Mouse (Mus musculus) kidney, embryonic 15.5 days (tissue): Measurements from ENCODE around the gene Tesk2. TPM values are rescaled to one million over a fixed set of nuclear protein-coding genes. Genes with fewer than 3 reads are reported as not detected.
"Not testable (repeated sequence)": the region's sequence is repeated elsewhere in the genome, so short reads cannot be mapped to it uniquely, and the experiment has no call there.

Experiments
- ATAC-seq: fragments of 200-750 bp; cut with Nextera tagmentation; replicated peaks from 2 replicates; pipeline ENCODE4 v1.8.0; 2017; ENCODE audit warnings: moderate TSS enrichment; ENCODE audit not compliant: low FRiP score
- H3K27ac ChIP-seq: fragments of 300-500 bp; sonication (generic); 2 replicates; pipeline ENCODE4 v1.5.1; 2015; ENCODE audit warnings: mild to moderate bottlenecking, inconsistent platforms
- H3K27me3 ChIP-seq: fragments of 300-500 bp; sonication (generic); 2 replicates; pipeline ENCODE4 v1.6.1; 2015; ENCODE audit warnings: inconsistent platforms
- H3K36me3 ChIP-seq: fragments of 300-500 bp; sonication (generic); 2 replicates; pipeline ENCODE4 v1.6.1; 2015; ENCODE audit warnings: inconsistent platforms
- H3K4me1 ChIP-seq: fragments of 300-500 bp; sonication (generic); 2 replicates; pipeline ENCODE4 v1.6.1; 2015; ENCODE audit warnings: inconsistent platforms
- H3K4me2 ChIP-seq: fragments of 300-500 bp; sonication (generic); 2 replicates; pipeline ENCODE4 v1.6.1; 2015; ENCODE audit warnings: moderate library complexity, mild to moderate bottlenecking, inconsistent platforms
- H3K4me3 ChIP-seq: fragments of 300-500 bp; sonication (generic); replicated peaks from 2 replicates; pipeline ENCODE4 v1.5.1; 2015; ENCODE audit warnings: mild to moderate bottlenecking, inconsistent platforms
- H3K9ac ChIP-seq: fragments of 300-500 bp; sonication (generic); 2 replicates; pipeline ENCODE4 v1.6.1; 2015; ENCODE audit warnings: mild to moderate bottlenecking, inconsistent platforms
- H3K9me3 ChIP-seq: fragments of 300-500 bp; sonication (generic); replicated peaks from 2 replicates; pipeline ENCODE4 v1.6.1; 2016; ENCODE audit warnings: inconsistent platforms
- WGBS: fragments of 180-500 bp; shearing (Covaris S2); methylation state at CpG from one replicate; pipeline ENCODE4 v1.1.7; 2015; ENCODE audit warnings: mixed read lengths; 5-methylcytosine and 5-hydroxymethylcytosine counted together
- polyA plus RNA-seq: library from polyadenylated mRNA; unstranded; fragments of >200 nt; fragmentation: Nextera tagmentation; extraction: Ambion mirVana; gene quantifications from 2 replicates; pipeline ENCODE4 v1.2.1, GENCODE M21; 2015

The Tesk2 gene
- polyA plus RNA-seq, result 7.6 and 7.7 TPM in 2 replicates

DNA sequence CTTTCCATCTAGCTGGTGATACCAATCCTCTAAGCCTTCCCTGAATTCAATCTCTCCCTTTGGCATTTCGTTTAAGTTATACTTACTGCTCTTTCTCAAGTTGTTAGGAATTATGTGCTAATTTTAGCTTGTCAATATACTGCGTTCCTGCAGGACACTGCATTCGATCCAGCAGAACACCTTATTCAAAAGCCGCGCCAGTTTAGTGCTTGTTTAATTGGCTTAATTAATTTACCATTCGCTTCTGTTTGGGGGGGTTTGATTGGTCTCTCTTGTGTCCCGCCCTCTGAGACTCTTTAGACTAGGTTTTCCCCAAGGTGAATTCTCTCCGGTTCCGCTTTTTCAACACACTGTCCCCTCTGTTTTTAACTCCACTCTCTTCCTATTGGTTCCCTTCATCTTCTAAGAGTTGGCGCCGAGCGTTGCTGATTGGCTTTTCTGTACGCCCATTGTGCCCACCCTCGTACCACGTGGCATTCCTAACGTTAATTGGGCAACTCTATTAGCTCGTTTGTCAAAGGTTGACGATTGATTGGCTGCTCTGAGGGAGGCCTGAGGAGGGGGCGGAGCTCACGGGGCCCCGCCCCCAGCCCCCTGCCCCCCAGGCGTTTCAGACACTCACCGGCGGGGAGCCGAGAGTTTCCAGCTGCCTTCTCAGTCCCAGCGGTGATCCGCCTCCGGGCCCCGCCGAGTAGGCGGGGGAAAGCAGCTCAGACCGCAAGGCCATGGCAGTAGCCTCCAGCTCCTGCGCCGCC, at the start of gene Tesk2:
Gene Tesk2, plus strand, starts transcription at position 606 of the 755 bp plus-strand sequence.
- Histone ChIP-seq H3K4me3 (peak within 1 kb of the TSS; percentile 66), H3K27ac (peak within 1 kb of the TSS; percentile 89), H3K36me3 (peaks cover 2% of the 10 kb centered on the region; the same call in 1 of the 2 replicates), H3K9me3 (no peaks in the 10 kb centered on the region), H3K27me3 (no peaks in the 10 kb centered on the region), H3K9ac (peak within 1 kb of the TSS; percentile 66), H3K4me1 (peaks cover 16% of the 10 kb centered on the region), H3K4me2 (peak within 1 kb of the TSS; percentile 77)
- WGBS, result under 1% methylated on average over 34 of the region's 34 CpGs
- peak; percentile 98 for ATAC-seq

DNA sequence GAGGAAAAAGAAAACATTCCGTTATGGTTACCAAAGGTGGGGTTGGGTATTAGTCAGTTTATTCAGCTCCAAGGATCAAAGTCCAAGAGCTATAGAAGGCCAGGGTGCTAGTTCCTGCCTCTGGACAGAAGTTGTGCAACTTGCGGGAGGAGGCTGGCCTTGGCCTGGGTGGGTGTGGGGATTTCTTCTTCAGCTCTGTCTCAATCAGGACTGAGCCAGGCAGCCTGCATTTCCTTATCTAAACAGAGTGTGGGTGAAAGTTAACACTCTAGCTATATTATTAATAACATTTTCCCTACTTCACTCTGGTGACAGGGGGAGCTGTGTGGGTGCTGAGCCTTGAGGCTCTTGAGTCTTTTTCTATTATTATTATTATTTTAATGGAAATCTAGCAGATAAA, 48.0 kb upstream of the Tesk2 start:
- Histone ChIP-seq H3K4me1 (peaks cover 4% of the 10 kb centered on the region; the same call in 1 of the 2 replicates), H3K27ac (no peak overlapping the region), H3K4me2 (no peak overlapping the region), H3K27me3 (no peaks in the 10 kb centered on the region), H3K9ac (no peak overlapping the region), H3K4me3 (no peak overlapping the region), H3K36me3 (no peaks in the 10 kb centered on the region), H3K9me3 (no peaks in the 10 kb centered on the region)
- WGBS, result 40% methylated on average over 2 of the region's 2 CpGs
- no peak; the same call in 1 of the 2 replicates for ATAC-seq

DNA sequence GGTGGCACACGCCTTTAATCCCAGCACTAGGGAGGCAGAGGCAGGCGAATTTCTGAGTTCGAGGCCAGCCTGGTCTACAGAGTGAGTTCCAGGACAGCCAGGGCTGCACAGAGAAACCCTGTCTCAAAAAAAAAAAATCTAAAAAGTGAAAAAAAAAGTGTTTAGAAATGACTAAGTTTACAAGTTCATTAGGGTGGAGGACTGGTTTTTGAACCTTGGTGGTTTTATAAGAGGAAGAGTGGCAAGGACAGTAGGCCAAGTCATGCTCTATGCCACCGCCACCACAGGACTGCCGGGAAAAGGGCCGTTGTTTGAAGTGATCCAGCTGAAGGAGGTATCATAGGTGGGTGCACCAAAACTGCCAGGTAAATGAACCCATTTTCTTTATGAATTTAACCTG, 46.0 kb upstream of the Tesk2 start:
- H3K27me3 ChIP-seq, ATAC-seq, H3K27ac ChIP-seq, H3K9ac ChIP-seq, H3K4me1 ChIP-seq, H3K9me3 ChIP-seq, H3K36me3 ChIP-seq, H3K4me2 ChIP-seq, H3K4me3 ChIP-seq: not testable (repeated sequence)
- WGBS, result 91% methylated on average over 6 of the region's 6 CpGs

DNA sequence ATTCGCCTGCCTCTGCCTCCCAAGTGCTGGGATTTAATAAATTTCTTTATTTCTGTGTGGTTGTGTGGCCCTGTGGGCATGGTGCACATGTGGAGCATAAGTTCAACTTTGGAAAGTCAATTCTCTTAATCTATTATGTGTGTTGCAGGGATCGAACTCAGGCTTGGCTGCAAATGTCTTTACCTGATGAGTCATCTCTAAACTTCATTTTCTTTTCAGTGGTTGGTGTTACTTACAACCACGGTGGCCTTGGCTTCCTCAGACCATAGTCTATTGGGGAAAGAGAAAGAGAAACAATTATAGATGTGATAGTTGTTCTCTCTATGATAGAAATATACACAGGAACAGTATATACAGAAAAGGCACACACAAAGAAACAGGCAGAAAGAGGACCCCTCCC, 44.7 kb upstream of the Tesk2 start:
- H3K9me3 ChIP-seq, result no peaks in the 10 kb centered on the region
- H3K27me3 ChIP-seq, result no peaks in the 10 kb centered on the region
- no peak overlapping the region for H3K27ac ChIP-seq
- H3K36me3 ChIP-seq, result no peaks in the 10 kb centered on the region
- H3K9ac ChIP-seq, result no peak overlapping the region
- H3K4me2 ChIP-seq, result no peak overlapping the region
- no peak overlapping the region for H3K4me3 ChIP-seq
- no peak for ATAC-seq
- H3K4me1 ChIP-seq, result no peaks in the 10 kb centered on the region
- 83% methylated on average over 3 of the region's 3 CpGs for WGBS

DNA sequence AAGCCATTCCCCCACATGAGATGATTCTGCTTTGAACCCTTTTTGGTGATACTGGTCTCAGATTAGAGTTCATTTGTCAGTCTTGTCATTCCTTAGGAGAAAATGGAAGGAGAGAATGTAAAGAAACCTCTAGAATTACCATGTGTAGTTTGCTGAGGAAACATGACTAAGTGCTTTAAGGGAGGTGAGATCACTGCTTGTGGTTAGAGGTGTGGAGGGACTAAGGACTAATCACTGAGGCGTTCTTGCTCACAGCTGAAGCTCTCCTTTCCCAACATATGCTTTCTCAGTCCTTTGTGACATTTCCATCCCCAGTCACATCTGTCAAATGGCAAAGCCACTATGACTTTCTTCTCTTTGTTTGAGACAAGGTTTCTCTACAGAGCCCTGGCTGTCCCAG, 42.9 kb upstream of the Tesk2 start:
- Histone ChIP-seq H3K9me3 (no peaks in the 10 kb centered on the region), H3K4me2 (no peak overlapping the region)
- WGBS, result 71% methylated on average over 1 of the region's 1 CpGs

DNA sequence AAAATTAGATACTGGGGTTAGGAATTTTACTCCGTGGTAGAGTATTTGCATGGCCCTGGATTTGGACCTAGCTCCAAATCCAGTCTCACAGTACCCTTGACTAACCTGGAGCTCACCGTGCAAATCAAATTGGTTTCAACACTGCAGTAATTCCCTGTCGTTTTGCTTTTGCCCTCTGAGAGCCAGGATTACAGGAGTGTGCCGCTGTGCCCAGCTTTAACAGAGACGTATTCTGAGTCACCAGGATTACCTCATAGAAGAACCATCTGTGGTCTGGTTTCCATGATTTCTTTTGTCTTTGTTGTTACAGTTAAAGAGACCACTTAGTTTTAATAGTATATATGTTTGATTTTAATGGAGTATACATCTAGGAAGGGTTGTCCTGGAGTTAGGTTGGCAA, 41.6 kb upstream of the Tesk2 start:
- Histone ChIP-seq H3K36me3 (no peaks in the 10 kb centered on the region), H3K27me3 (no peaks in the 10 kb centered on the region), H3K9ac (no peak overlapping the region), H3K4me2 (no peak overlapping the region), H3K27ac (no peak overlapping the region), H3K9me3 (no peaks in the 10 kb centered on the region), H3K4me3 (no peak overlapping the region), H3K4me1 (no peaks in the 10 kb centered on the region)
- 72% methylated on average over 5 of the region's 5 CpGs for WGBS
- no peak for ATAC-seq

More for the DNA sequence above, 42.9 kb upstream of the Tesk2 start:
- Histone ChIP-seq H3K36me3 (no peaks in the 10 kb centered on the region), H3K4me1 (no peaks in the 10 kb centered on the region), H3K4me3 (no peak overlapping the region), H3K9ac (no peak overlapping the region), H3K27me3 (no peaks in the 10 kb centered on the region), H3K27ac (no peak overlapping the region)
- ATAC-seq, result no peak

DNA sequence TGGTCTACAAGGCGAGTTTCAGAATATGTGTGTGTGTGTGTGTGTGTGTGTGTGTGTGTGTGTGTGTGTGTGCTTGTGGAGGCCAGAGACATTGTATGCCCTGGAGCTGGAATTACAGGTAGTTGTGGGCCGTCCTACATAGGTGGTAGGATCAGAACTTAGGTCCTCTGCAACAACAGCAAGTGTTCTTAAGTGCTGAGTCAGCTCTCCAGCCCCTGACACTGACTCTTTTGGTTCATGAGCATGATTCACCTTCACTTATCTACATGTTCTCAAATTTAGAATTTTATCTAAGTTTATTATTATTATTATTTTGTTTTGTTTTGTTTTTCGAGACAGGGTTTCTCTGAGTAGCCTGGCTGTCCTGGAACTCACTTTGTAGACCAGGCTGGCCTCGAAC, 40.2 kb upstream of the Tesk2 start:
- H3K27me3 ChIP-seq, H3K36me3 ChIP-seq, H3K4me1 ChIP-seq, ATAC-seq, H3K9ac ChIP-seq, H3K9me3 ChIP-seq, H3K4me3 ChIP-seq, H3K4me2 ChIP-seq, H3K27ac ChIP-seq: not testable (repeated sequence)
- WGBS, result 92% methylated on average over 4 of the region's 4 CpGs

DNA sequence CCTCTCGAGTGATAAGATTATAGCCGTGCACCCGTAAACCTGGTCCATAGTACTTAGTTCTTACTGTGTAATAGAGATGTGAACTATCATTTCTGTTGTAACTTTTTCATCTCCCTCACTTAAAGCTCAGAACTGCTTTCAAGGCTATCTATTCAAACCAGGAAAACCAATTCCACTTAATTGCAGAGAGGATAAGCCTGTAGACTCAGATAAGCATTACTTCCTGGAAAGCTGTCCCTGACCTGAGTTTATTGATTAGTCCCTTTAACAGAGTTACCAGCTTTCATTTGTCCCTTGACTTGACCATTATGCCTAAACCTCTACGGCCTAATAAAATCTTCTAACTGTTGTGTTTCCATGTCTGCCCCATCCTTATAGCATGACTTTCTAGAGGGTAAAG, 36.8 kb upstream of the Tesk2 start:
- Histone ChIP-seq H3K9ac (no peak overlapping the region), H3K4me2 (no peak overlapping the region), H3K36me3 (peaks cover 14% of the 10 kb centered on the region), H3K27ac (no peak overlapping the region), H3K27me3 (no peaks in the 10 kb centered on the region), H3K4me1 (peaks cover 26% of the 10 kb centered on the region), H3K4me3 (no peak overlapping the region), H3K9me3 (no peaks in the 10 kb centered on the region)
- 88% methylated on average over 4 of the region's 4 CpGs for WGBS
- ATAC-seq, result no peak

DNA sequence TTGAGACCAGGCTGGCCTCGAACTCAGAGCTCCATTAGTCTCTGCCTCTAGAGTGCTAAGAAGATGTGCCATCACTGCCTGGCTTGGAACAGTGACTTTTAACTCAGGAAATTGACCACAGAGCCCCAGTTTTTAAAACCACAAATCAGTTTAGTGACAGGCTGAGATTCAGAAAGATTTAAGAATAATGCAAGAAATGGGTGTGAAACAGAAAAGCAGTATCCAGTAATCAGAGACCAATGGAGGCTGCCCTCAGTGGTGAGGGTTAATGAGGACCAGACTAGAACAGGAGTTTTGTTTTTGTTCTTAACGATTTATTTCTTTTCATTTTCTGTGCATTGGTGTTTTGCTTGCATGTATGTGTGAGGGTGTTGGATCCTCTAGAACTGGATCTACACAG, 36.1 kb upstream of the Tesk2 start:
- H3K4me3 ChIP-seq, result peak overlapping the region; percentile 64
- H3K9ac ChIP-seq, result peak overlapping the region; percentile 71; the same call in 1 of the 2 replicates
- peak overlapping the region; percentile 73 for H3K4me2 ChIP-seq
- H3K27ac ChIP-seq, result peak overlapping the region; percentile 98
- no peaks in the 10 kb centered on the region for H3K27me3 ChIP-seq
- H3K4me1 ChIP-seq, result peaks cover 33% of the 10 kb centered on the region
- no peaks in the 10 kb centered on the region for H3K9me3 ChIP-seq
- H3K36me3 ChIP-seq, result peaks cover 21% of the 10 kb centered on the region
- no peak for ATAC-seq
- 76% methylated on average over 2 of the region's 2 CpGs for WGBS

DNA sequence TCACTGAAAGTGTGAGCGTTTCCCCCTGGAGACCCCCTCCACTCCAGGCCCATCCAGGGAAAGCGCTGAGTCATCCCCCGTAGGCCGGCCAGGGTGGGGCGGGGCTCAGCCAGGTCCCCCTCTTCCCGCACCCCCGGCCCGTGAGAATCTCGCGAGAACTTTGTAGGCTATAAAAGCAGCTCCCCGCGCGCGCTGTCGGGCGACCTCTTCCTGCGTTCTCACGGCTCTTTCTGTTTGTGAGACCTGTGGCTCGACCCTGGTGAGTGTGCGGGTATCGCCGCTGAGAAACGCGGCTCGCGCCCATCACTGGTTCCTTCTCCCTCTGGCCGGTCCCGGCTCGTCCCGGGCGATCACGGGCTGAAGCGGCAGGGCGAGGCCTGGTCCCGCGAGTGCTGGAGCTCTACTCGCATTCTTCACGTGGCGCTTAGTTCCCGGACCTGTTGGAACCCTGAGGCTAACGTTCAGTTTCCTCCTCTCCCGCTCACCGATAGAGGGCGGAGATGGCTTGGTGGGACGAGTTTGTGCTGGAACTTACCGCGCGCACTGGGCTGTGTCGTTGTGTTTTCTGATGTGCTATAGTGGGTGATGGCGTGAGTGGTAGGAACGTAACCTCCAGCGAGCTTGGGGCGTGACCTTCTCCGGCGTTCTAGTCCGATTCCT, 35.2 kb upstream of the Tesk2 start, which contains the start of gene Prdx1:
Gene Prdx1, plus strand, starts transcription at position 143 of the 660 bp plus-strand sequence.
- H3K4me3 ChIP-seq, result peak within 1 kb of the TSS; percentile 64
- H3K9me3 ChIP-seq, result no peaks in the 10 kb centered on the region
- peak; percentile 97 for ATAC-seq
- H3K4me2 ChIP-seq, result peak within 1 kb of the TSS; percentile 73
- H3K27me3 ChIP-seq, result no peaks in the 10 kb centered on the region
- peak within 1 kb of the TSS; percentile 71 for H3K9ac ChIP-seq
- peak within 1 kb of the TSS; percentile 98 for H3K27ac ChIP-seq
- WGBS, result under 1% methylated on average over 56 of the region's 56 CpGs
- H3K4me1 ChIP-seq, result peaks cover 33% of the 10 kb centered on the region
- H3K36me3 ChIP-seq, result peaks cover 29% of the 10 kb centered on the region

DNA sequence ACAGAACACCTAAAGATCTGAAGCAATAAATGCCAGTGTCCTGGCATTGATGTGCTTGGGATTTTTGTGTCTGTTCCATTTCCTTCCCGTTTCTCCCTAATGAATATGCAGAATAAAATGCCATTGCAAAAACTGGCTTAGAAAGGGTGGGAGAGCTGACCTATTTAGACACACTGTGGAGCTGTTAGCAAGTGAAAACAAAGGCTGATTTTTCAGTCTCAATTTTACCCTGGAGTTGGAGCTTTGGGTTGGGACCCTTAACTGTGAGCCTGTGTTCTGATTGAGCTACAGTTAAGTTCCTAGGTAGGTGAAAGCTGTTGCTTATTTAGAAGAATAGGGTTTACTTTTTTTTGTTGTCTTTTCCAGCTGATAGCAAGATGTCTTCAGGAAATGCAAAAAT, 33.7 kb upstream of the Tesk2 start:
- H3K9me3 ChIP-seq, result no peaks in the 10 kb centered on the region
- H3K36me3 ChIP-seq, result peaks cover 43% of the 10 kb centered on the region
- H3K27ac ChIP-seq, result no peak overlapping the region
- H3K4me3 ChIP-seq, result peak overlapping the region; percentile 64
- WGBS, result 29% methylated on average over 1 of the region's 1 CpGs
- peak overlapping the region; percentile 73 for H3K4me2 ChIP-seq
- H3K4me1 ChIP-seq, result peaks cover 36% of the 10 kb centered on the region
- ATAC-seq, result no peak
- H3K27me3 ChIP-seq, result no peaks in the 10 kb centered on the region
- H3K9ac ChIP-seq, result peak overlapping the region; percentile 71

DNA sequence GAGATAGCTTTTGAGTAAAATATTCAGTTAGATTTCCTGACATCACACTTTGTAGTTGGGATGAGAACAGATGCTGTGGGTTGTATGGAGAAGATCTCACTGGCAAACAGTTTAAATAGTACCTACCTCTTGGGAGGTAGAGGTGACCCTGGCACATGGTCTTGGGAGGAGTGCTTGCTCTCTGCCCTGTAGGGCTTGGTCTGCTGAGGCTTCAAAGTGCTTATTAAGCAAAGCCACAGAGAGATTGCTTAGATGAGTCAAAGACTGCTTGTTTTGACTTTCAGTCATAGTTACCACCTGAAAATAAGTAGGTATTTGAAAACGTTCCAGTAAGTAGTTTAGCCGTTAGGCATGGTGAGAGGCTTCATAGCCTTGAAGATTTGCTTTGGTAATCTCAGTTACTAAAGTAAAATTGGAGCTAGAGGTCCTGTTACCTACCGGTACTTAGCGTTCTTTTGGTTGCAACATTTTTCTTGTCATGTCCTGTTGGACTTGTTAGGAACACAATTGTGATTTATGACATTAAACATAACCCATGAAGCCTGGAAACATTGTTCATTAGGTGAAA, 31.4 kb upstream of the Tesk2 start:
- Histone ChIP-seq H3K4me1 (peaks cover 36% of the 10 kb centered on the region), H3K4me3 (no peak overlapping the region), H3K27ac (no peak overlapping the region), H3K4me2 (no peak overlapping the region), H3K9me3 (no peaks in the 10 kb centered on the region), H3K27me3 (no peaks in the 10 kb centered on the region), H3K36me3 (peaks cover 66% of the 10 kb centered on the region), H3K9ac (no peak overlapping the region)
- ATAC-seq, result no peak
- WGBS, result 87% methylated on average over 4 of the region's 4 CpGs
